Mouse (Mus musculus): ENCODE results near the gene Ptpru.

GRCm38 (mm10) chr4:131723415-131724080 lies 114.5 kb downstream of the Ptpru start:
- TF ChIP-seq CTCF (conservative IDR thresholded peaks at IDR 0.05 in 1 of 2, IDR thresholded peaks at IDR 0.05 in 1 of 2; ENCODE audit: low read depth in 2 of 2, low read length in 2 of 2) (peak; percentile 65 to 76), IRF4 (IDR thresholded peaks at IDR 0.05; ENCODE audit: low read depth, low read length) (no peak), RCOR1 (conservative IDR thresholded peaks at IDR 0.05; ENCODE audit: low read depth, low read length) (no peak), POLR2A (IDR thresholded peaks at IDR 0.05; ENCODE audit: low read depth, low read length) (no peak), CHD1 (IDR thresholded peaks at IDR 0.05; ENCODE audit: low read depth, low read length) (no peak), ZC3H11A (IDR thresholded peaks at IDR 0.05; ENCODE audit: low read depth, low read length) (no peak), HCFC1 (IDR thresholded peaks at IDR 0.05; ENCODE audit: low read depth, low read length) (no peak), NRF1 (IDR thresholded peaks at IDR 0.05; ENCODE audit: low read depth, low read length) (no peak), TCF12 (IDR thresholded peaks at IDR 0.05; ENCODE audit: low read depth, low read length) (no peak), SMC3 (IDR thresholded peaks at IDR 0.05; ENCODE audit: low read depth, low read length) (peak; percentile 76), MAFK (IDR thresholded peaks at IDR 0.05; ENCODE audit: insufficient replicate concordance, low read length) (no peak), EP300 (IDR thresholded peaks at IDR 0.05; ENCODE audit: low read length) (no peak), E2F4 (IDR thresholded peaks at IDR 0.05; ENCODE audit: insufficient replicate concordance, low read depth, low read length) (no peak), MAZ (IDR thresholded peaks at IDR 0.05; ENCODE audit: low read depth, low read length) (no peak)
